Mouse (Mus musculus) skeletal muscle tissue, postnatal 0 days (tissue): ENCODE data around the gene Pi4k2a. TPM values are rescaled to one million over a fixed set of nuclear protein-coding genes. Genes with fewer than 3 reads are reported as not detected.

ENCODE experiments used
- polyA plus RNA-seq: library from polyadenylated mRNA; unstranded; fragments of >200 nt; fragmentation: Nextera tagmentation; extraction: Ambion mirVana; gene quantifications from 2 replicates; pipeline ENCODE4 v1.2.1, GENCODE M21; 2015

The Pi4k2a gene
- 13.4 and 13.5 TPM in 2 replicates for polyA plus RNA-seq

GRCm38 (mm10) chr19:42089748-42090595 lies at the start of gene Pi4k2a:
TSS of gene Pi4k2a (plus strand) at chr19:42090470.

GRCm38 (mm10) chr19:42045269-42046102 lies 44.8 kb upstream of the Pi4k2a start, which contains the start of gene Hoga1:
TSS of gene Hoga1 (plus strand) at chr19:42045610.

GRCm38 (mm10) chr19:42051948-42052347 lies 38.3 kb upstream of the Pi4k2a start, which contains the start of gene 4933411K16Rik:
TSS of gene 4933411K16Rik (plus strand) at chr19:42052248.

GRCm38 (mm10) chr19:42086166-42086565 lies 4.1 kb upstream of the Pi4k2a start, which contains the start of gene Morn4:
TSS of gene Morn4 (minus strand) at chr19:42086357.

GRCm38 (mm10) chr19:42128787-42129508 lies 38.7 kb downstream of the Pi4k2a start, which contains the start of gene Avpi1:
TSS of gene Avpi1 (minus strand) at chr19:42129059.

GRCm38 (mm10) chr19:42147170-42147768 lies 57.0 kb downstream of the Pi4k2a start, which contains the start of gene Marveld1:
TSS of gene Marveld1 (plus strand) at chr19:42147400.

GRCm38 (mm10) chr19:42163764-42164163 lies 73.5 kb downstream of the Pi4k2a start, which contains the start of gene Zfyve27:
TSS of gene Zfyve27 (plus strand) at chr19:42163951.

Other genes starting within 250 kb of the Pi4k2a start
- gene Frat2, start 242.3 kb upstream of the Pi4k2a start, polyA plus RNA-seq, result 6.3 and 6.4 TPM in 2 replicates
- gene Rrp12, start 194.3 kb upstream of the Pi4k2a start, polyA plus RNA-seq, result 15.1 and 19.2 TPM in 2 replicates
- 87.7 and 128 TPM in 2 replicates for gene Pgam1, start 178.5 kb upstream of the Pi4k2a start, polyA plus RNA-seq
- 39.4 and 40.6 TPM in 2 replicates for gene Exosc1, start 157.0 kb upstream of the Pi4k2a start, polyA plus RNA-seq
- 50.6 and 51.0 TPM in 2 replicates for gene Zdhhc16, start 157.0 kb upstream of the Pi4k2a start, polyA plus RNA-seq
- 11.5 and 14.6 TPM in 2 replicates for gene Mms19, start 109.3 kb upstream of the Pi4k2a start, polyA plus RNA-seq
- 32.9 and 35.0 TPM in 2 replicates for gene Ubtd1, start 108.7 kb upstream of the Pi4k2a start, polyA plus RNA-seq
- 82.7 and 174 TPM in 2 replicates for gene Ankrd2, start 54.5 kb upstream of the Pi4k2a start, polyA plus RNA-seq
- 7.6 and 11.3 TPM in 2 replicates for gene Hoga1, start 44.9 kb upstream of the Pi4k2a start, polyA plus RNA-seq
- 0.12 TPM in 1 of 2 replicates, not detected in the other for gene 4933411K16Rik, start 38.2 kb upstream of the Pi4k2a start, polyA plus RNA-seq
- 3.0 and 3.1 TPM in 2 replicates for gene Morn4, start 4.1 kb upstream of the Pi4k2a start, polyA plus RNA-seq
- 29.5 and 30.2 TPM in 2 replicates for gene Avpi1, start 38.6 kb downstream of the Pi4k2a start, polyA plus RNA-seq
- 8.4 and 14.2 TPM in 2 replicates for gene Marveld1, start 56.9 kb downstream of the Pi4k2a start, polyA plus RNA-seq
- 11.0 and 11.2 TPM in 2 replicates for gene Zfyve27, start 73.5 kb downstream of the Pi4k2a start, polyA plus RNA-seq
- 3.3 and 4.2 TPM in 2 replicates for gene Sfrp5, start 111.8 kb downstream of the Pi4k2a start, polyA plus RNA-seq
- 0.71 and 1.0 TPM in 2 replicates for gene Golga7b, start 157.1 kb downstream of the Pi4k2a start, polyA plus RNA-seq